Mouse (Mus musculus) subcutaneous adipose tissue, adult 2 months (tissue): ENCODE results near the gene Eif3i. TPM values are rescaled to one million over a fixed set of nuclear protein-coding genes. Genes with fewer than 3 reads are reported as not detected.

Experiments used
- polyA plus RNA-seq: library from polyadenylated mRNA; depleted of rRNA; stranded (reverse); fragments of >200 nt; gene quantifications from 2 replicates; pipeline ENCODE4 v1.2.3, GENCODE M21; 2012; ENCODE audit warnings: low replicate concordance; rRNA removed

Gene Eif3i
- polyA plus RNA-seq = 288 and 471 TPM in 2 replicates

GRCm38 (mm10) chr4:129600233-129601158 lies at the start of gene Eif3i, which contains the start of gene Tmem234:
TSS of gene Eif3i (minus strand) at chr4:129600648.
TSS of gene Tmem234 (plus strand) at chr4:129600668.

GRCm38 (mm10) chr4:129640638-129641467 lies 40.4 kb upstream of the Eif3i start, which contains the start of gene Txlna:
TSS of gene Txlna (minus strand) at chr4:129641065.

GRCm38 (mm10) chr4:129623681-129624091 lies 23.2 kb upstream of the Eif3i start, which contains the start of gene Ccdc28b:
TSS of gene Ccdc28b (minus strand) at chr4:129623947.

GRCm38 (mm10) chr4:129618786-129619691 lies 18.6 kb upstream of the Eif3i start, which contains the start of gene Iqcc:
TSS of gene Iqcc (minus strand) at chr4:129619099.

GRCm38 (mm10) chr4:129614093-129614492 lies 13.6 kb upstream of the Eif3i start, which contains the start of gene Dcdc2b:
TSS of gene Dcdc2b (minus strand) at chr4:129614257.

GRCm38 (mm10) chr4:129578466-129578865 lies 22.0 kb downstream of the Eif3i start, which contains the start of gene Fam167b:
TSS of gene Fam167b (minus strand) at chr4:129578549.

GRCm38 (mm10) chr4:129573430-129573829 lies 27.0 kb downstream of the Eif3i start, which contains the start of gene Lck:
TSS of gene Lck (minus strand) at chr4:129573641.

GRCm38 (mm10) chr4:129542592-129543141 lies 57.8 kb downstream of the Eif3i start, which contains the start of gene Hdac1:
TSS of gene Hdac1 (minus strand) at chr4:129542713.

Other genes with a start within 250 kb of the Eif3i start
- 8.4 and 16.5 TPM in 2 replicates for gene Zbtb8a, start 222.5 kb downstream of the Eif3i start, polyA plus RNA-seq
- gene Zbtb8b, start 159.8 kb downstream of the Eif3i start, polyA plus RNA-seq = 0.04 and 0.50 TPM in 2 replicates
- gene Bsdc1, start 139.1 kb downstream of the Eif3i start, polyA plus RNA-seq = 25.8 and 29.3 TPM in 2 replicates
- not detected in 2 replicates for gene Tssk3, start 109.6 kb downstream of the Eif3i start, polyA plus RNA-seq
- gene Fam229a, start 109.5 kb downstream of the Eif3i start, polyA plus RNA-seq = not detected in 2 replicates
- gene Marcksl1, start 87.1 kb downstream of the Eif3i start, polyA plus RNA-seq = 9.7 and 138 TPM in 2 replicates
- gene Hdac1, start 57.9 kb downstream of the Eif3i start, polyA plus RNA-seq = 74.8 and 88.0 TPM in 2 replicates
- gene Lck, start 27.0 kb downstream of the Eif3i start, polyA plus RNA-seq = 3.9 and 14.2 TPM in 2 replicates
- 5.5 and 9.6 TPM in 2 replicates for gene Fam167b, start 22.1 kb downstream of the Eif3i start, polyA plus RNA-seq
- gene Tmem234, start within 50 bp of the Eif3i start, polyA plus RNA-seq = 175 and 198 TPM in 2 replicates
- gene Dcdc2b, start 13.6 kb upstream of the Eif3i start, polyA plus RNA-seq = 3.5 and 5.3 TPM in 2 replicates
- 42.7 and 47.4 TPM in 2 replicates for gene Iqcc, start 18.5 kb upstream of the Eif3i start, polyA plus RNA-seq
- gene Ccdc28b, start 23.3 kb upstream of the Eif3i start, polyA plus RNA-seq = 29.9 and 47.1 TPM in 2 replicates
- gene Txlna, start 40.4 kb upstream of the Eif3i start, polyA plus RNA-seq = 29.3 and 49.8 TPM in 2 replicates
- gene Kpna6, start 72.1 kb upstream of the Eif3i start, polyA plus RNA-seq = 45.3 and 52.7 TPM in 2 replicates
- 19.3 and 45.2 TPM in 2 replicates for gene Tmem39b, start 96.2 kb upstream of the Eif3i start, polyA plus RNA-seq
- 10.8 and 32.5 TPM in 2 replicates for gene Khdrbs1, start 141.7 kb upstream of the Eif3i start, polyA plus RNA-seq
- 36.9 and 44.1 TPM in 2 replicates for gene Ptp4a2, start 210.6 kb upstream of the Eif3i start, polyA plus RNA-seq